Mouse (Mus musculus): ENCODE measurements around the gene Kcnc3.

- no peak for TF ChIP-seq CTCF (conservative IDR thresholded peaks at IDR 0.05; ENCODE audit: low read length)
- no peak for TF ChIP-seq POU5F1 (IDR thresholded peaks at IDR 0.05; ENCODE audit: borderline replicate concordance, low read length)
- no peak for TF ChIP-seq NANOG (IDR thresholded peaks at IDR 0.05; ENCODE audit: borderline replicate concordance, low read length)
Observed at GRCm38 (mm10) chr7:44601646-44602045, 11.2 kb downstream of the Kcnc3 start.

Data from E14TG2a.4 (cell line).